ENCODE assay signal across 19 mouse cellular contexts in genomic region chr1:91095853-91096252, GRCm38 (mm10). TPM values are rescaled to one million over a fixed set of nuclear protein-coding genes. Genes with fewer than 3 reads are reported as not detected.
A peak's percentile ranks its signal among the peaks of the same experiment; 100 is the strongest.
DNase-seq lines count a peak whose midpoint lies in the region; ATAC-seq lines count a peak whose summit lies in the region.
"Had no signal": no experiment of that assay in that cellular context is flagged by ENCODE, and none has a peak within 500 bp of the region (broad histone marks: within the 10 kb centered on the region; RNA-seq: fewer than 3 reads in every experiment).

No protein-coding gene starts in this region.

- H3K4me3 ChIP-seq in heart, embryonic 13.5 days = no peak overlapping the region
- H3K4me3 ChIP-seq in midbrain, embryonic 10.5 days = no peak overlapping the region
- no peak overlapping the region for H3K4me3 ChIP-seq in midbrain, embryonic 14.5 days (replicated peaks; ENCODE audit: low read depth, low read length)
- H3K4me3 ChIP-seq in stomach, embryonic 16.5 days (replicated peaks; ENCODE audit: low read length) = no peak overlapping the region
- H3K4me3 ChIP-seq in hindbrain, embryonic 16.5 days (ENCODE audit: low read length) = no peak overlapping the region
- H3K4me3 ChIP-seq: forebrain, embryonic 12.5 days; hindbrain, embryonic 15.5 days; lung, embryonic 15.5 days; midbrain, embryonic 12.5 days had no signal

- no peaks in the 10 kb centered on the region for H3K27me3 ChIP-seq in heart, embryonic 13.5 days (replicated peaks)
- H3K27me3 ChIP-seq in midbrain, embryonic 10.5 days (ENCODE audit: low read depth, poor library complexity, severe bottlenecking) = no peaks in the 10 kb centered on the region
- no peaks in the 10 kb centered on the region for H3K27me3 ChIP-seq in midbrain, embryonic 14.5 days (ENCODE audit: control insufficient read depth, insufficient read depth, low read length)
- H3K27me3 ChIP-seq in stomach, embryonic 16.5 days (ENCODE audit: control insufficient read depth, insufficient read depth, low read length) = no peaks in the 10 kb centered on the region
- H3K27me3 ChIP-seq in hindbrain, embryonic 16.5 days (replicated peaks; ENCODE audit: control insufficient read depth, insufficient read depth, low read length) = no peaks in the 10 kb centered on the region
- H3K27me3 ChIP-seq: forebrain, embryonic 12.5 days; hindbrain, embryonic 15.5 days; lung, embryonic 15.5 days; midbrain, embryonic 12.5 days had no signal

- DNase-seq in heart, postnatal 25 days (ENCODE audit: low spot score) = no peak
- no peak for DNase-seq in midbrain, embryonic 10.5 days (ENCODE audit: low spot score)
- no peak for DNase-seq in midbrain, embryonic 14.5 days
- DNase-seq in fat pad, adult 2 months (ENCODE audit: extremely low read depth, low read depth, low spot score) = peak; percentile 76
- DNase-seq: cerebellum, adult 2 months; embryo, embryonic 11 days; gastrocnemius, postnatal 14 days; kidney, adult 2 months; left cerebral cortex, postnatal 4 days had no signal

- peak overlapping the region; percentile 35 for H3K9ac ChIP-seq in heart, embryonic 13.5 days
- H3K9ac ChIP-seq in midbrain, embryonic 14.5 days (replicated peaks; ENCODE audit: low read length) = no peak overlapping the region
- H3K9ac ChIP-seq in stomach, embryonic 16.5 days (ENCODE audit: low read length) = no peak overlapping the region; the same call in 1 of the 2 replicates
- no peak overlapping the region for H3K9ac ChIP-seq in hindbrain, embryonic 16.5 days (ENCODE audit: low read depth, low read length)
- H3K9ac ChIP-seq: forebrain, embryonic 12.5 days; hindbrain, embryonic 15.5 days; lung, embryonic 15.5 days; midbrain, embryonic 12.5 days had no signal

- 34% methylated on average over 1 of the region's 1 CpGs for WGBS in heart, embryonic 13.5 days
- 81% methylated on average over 1 of the region's 1 CpGs for WGBS in midbrain, embryonic 10.5 days
- 43% methylated on average over 1 of the region's 1 CpGs for WGBS in midbrain, embryonic 14.5 days
- 50% methylated on average over 1 of the region's 1 CpGs for WGBS in stomach, embryonic 16.5 days
- 58% methylated on average over 1 of the region's 1 CpGs for WGBS in hindbrain, embryonic 16.5 days

- peak overlapping the region; percentile 53 for H3K27ac ChIP-seq in heart, embryonic 13.5 days (replicated peaks)
- 0 out of 2 replicates have a peak overlapping the region, but pooled peaks have one; percentile 28 for H3K27ac ChIP-seq in midbrain, embryonic 10.5 days (replicated peaks)
- H3K27ac ChIP-seq in midbrain, embryonic 14.5 days (replicated peaks; ENCODE audit: low read depth, low read length) = no peak overlapping the region
- peak overlapping the region; percentile 66 for H3K27ac ChIP-seq in stomach, embryonic 16.5 days (ENCODE audit: low read length)
- no peak overlapping the region for H3K27ac ChIP-seq in hindbrain, embryonic 16.5 days (ENCODE audit: low read depth, low read length)
- H3K27ac ChIP-seq: forebrain, embryonic 12.5 days; hindbrain, embryonic 15.5 days; lung, embryonic 15.5 days; midbrain, embryonic 12.5 days had no signal

- H3K36me3 ChIP-seq in heart, embryonic 13.5 days = peaks cover 52% of the 10 kb centered on the region
- no peaks in the 10 kb centered on the region for H3K36me3 ChIP-seq in midbrain, embryonic 10.5 days
- no peaks in the 10 kb centered on the region for H3K36me3 ChIP-seq in midbrain, embryonic 14.5 days (ENCODE audit: control insufficient read depth, insufficient read depth, low read length)
- no peaks in the 10 kb centered on the region for H3K36me3 ChIP-seq in stomach, embryonic 16.5 days (ENCODE audit: control insufficient read depth, insufficient read depth, low read length)
- H3K36me3 ChIP-seq in hindbrain, embryonic 16.5 days (ENCODE audit: control insufficient read depth, insufficient read depth, low read length) = no peaks in the 10 kb centered on the region
- H3K36me3 ChIP-seq: forebrain, embryonic 12.5 days; G1E; hindbrain, embryonic 15.5 days; midbrain, embryonic 12.5 days had no signal

- ATAC-seq in heart, embryonic 13.5 days (ENCODE audit: extremely low read depth, insufficient number of reproducible peaks, low FRiP score, low TSS enrichment) = no peak
- ATAC-seq in midbrain, embryonic 14.5 days (ENCODE audit: low FRiP score, low TSS enrichment) = no peak
- no peak for ATAC-seq in stomach, embryonic 16.5 days (ENCODE audit: insufficient read depth, low FRiP score)
- ATAC-seq in megakaryocyte progenitor cell, adult 5-6 weeks (replicated peaks; ENCODE audit: poor library complexity) = no peak
- no peak for ATAC-seq in hindbrain, embryonic 16.5 days

- H3K4me2 ChIP-seq in heart, embryonic 13.5 days = no peak overlapping the region
- no peak overlapping the region for H3K4me2 ChIP-seq in midbrain, embryonic 14.5 days (ENCODE audit: low read length)
- no peak overlapping the region for H3K4me2 ChIP-seq in stomach, embryonic 16.5 days (ENCODE audit: low read depth, low read length)
- H3K4me2 ChIP-seq in hindbrain, embryonic 16.5 days (ENCODE audit: low read length) = no peak overlapping the region
- H3K4me2 ChIP-seq: forebrain, embryonic 12.5 days; hindbrain, embryonic 15.5 days; lung, embryonic 15.5 days; midbrain, embryonic 12.5 days had no signal

- H3K4me1 ChIP-seq in heart, embryonic 13.5 days = peaks cover 69% of the 10 kb centered on the region
- H3K4me1 ChIP-seq in midbrain, embryonic 10.5 days = peaks cover 22% of the 10 kb centered on the region
- H3K4me1 ChIP-seq in midbrain, embryonic 14.5 days (ENCODE audit: control insufficient read depth, insufficient read depth, low read length) = 0 out of 2 replicates have a peak, but pooled peaks cover 4% of the 10 kb centered on the region
- H3K4me1 ChIP-seq in stomach, embryonic 16.5 days (ENCODE audit: control insufficient read depth, insufficient read depth, low read length) = peaks cover 30% of the 10 kb centered on the region
- no peaks in the 10 kb centered on the region for H3K4me1 ChIP-seq in hindbrain, embryonic 16.5 days (ENCODE audit: control insufficient read depth, insufficient read depth, low read depth, low read length)
- H3K4me1 ChIP-seq: hindbrain, embryonic 15.5 days; midbrain, embryonic 12.5 days had no signal

- H3K9me3 ChIP-seq in heart, embryonic 13.5 days = no peaks in the 10 kb centered on the region
- no peaks in the 10 kb centered on the region for H3K9me3 ChIP-seq in midbrain, embryonic 10.5 days (replicated peaks)
- H3K9me3 ChIP-seq in midbrain, embryonic 14.5 days (ENCODE audit: control insufficient read depth, low read length) = no peaks in the 10 kb centered on the region
- no peaks in the 10 kb centered on the region for H3K9me3 ChIP-seq in stomach, embryonic 16.5 days (replicated peaks; ENCODE audit: control insufficient read depth, low read length)
- no peaks in the 10 kb centered on the region for H3K9me3 ChIP-seq in hindbrain, embryonic 16.5 days (ENCODE audit: control insufficient read depth, low read length)
- H3K9me3 ChIP-seq: forebrain, embryonic 12.5 days; hindbrain, embryonic 15.5 days; lung, embryonic 15.5 days; midbrain, embryonic 12.5 days had no signal

- intact Hi-C loops in heart, postnatal 25 days (cut with DNase I) = no loop called here

RNA-seq across cellular contexts. Expression of gene Rbm44, which starts 49.0 kb away (rescaled TPM):
- 2.1 and 2.3 TPM in 2 replicates for polyA plus RNA-seq in heart, embryonic 13.5 days (2015; fragmentation: Nextera tagmentation; extraction: Ambion mirVana)
- under 1 TPM in 1 of 2 experiments, not detected in 1; 0.10 TPM for total RNA-seq in heart, postnatal 25 days (2021)
- 0.36 and 0.51 TPM in 2 replicates for polyA plus RNA-seq in midbrain, embryonic 10.5 days (2016; fragmentation: Nextera tagmentation; extraction: Ambion mirVana)
- polyA plus RNA-seq in midbrain, embryonic 14.5 days (2014; fragmentation: Nextera tagmentation; extraction: Ambion mirVana) = 0.57 TPM in 1 of 2 replicates, not detected in the other
- 0.35 and 0.45 TPM in 2 replicates for polyA plus RNA-seq in stomach, embryonic 16.5 days (2015; fragmentation: Nextera tagmentation; extraction: Ambion mirVana)
- total RNA-seq in megakaryocyte progenitor cell, adult 5-6 weeks (2015) = 3.9 and 5.3 TPM in 2 replicates
- total RNA-seq in megakaryocyte progenitor cell, adult 5-6 weeks (2017) = 6.4 and 6.5 TPM in 2 replicates
- 0.28 and 0.60 TPM in 2 replicates for polyA plus RNA-seq in hindbrain, embryonic 16.5 days (2015; fragmentation: Nextera tagmentation; extraction: Ambion mirVana)
- total RNA-seq: gastrocnemius, postnatal 14 days; layer of hippocampus, postnatal 10 days had no signal
- polyA plus RNA-seq: G1E; kidney, adult 2 months had no signal

Comparison
In these comparisons a context has a peak if more than half of its experiments do, and no peak if none do; other contexts are left out.
1. H3K27ac ChIP-seq: peak in heart, embryonic 13.5 days (single experiment), midbrain, embryonic 10.5 days (single experiment) and stomach, embryonic 16.5 days (single experiment); none in midbrain, embryonic 14.5 days (single experiment) and hindbrain, embryonic 16.5 days (single experiment).